Mouse (Mus musculus) 3T3-L1 (cell line): ENCODE measurements at regions not wholly inside any gene's neighbourhood (a gene's known extent, or its start where the extent isn't known, plus 50 kb on each side); places are given as distances from the start of the nearest gene placed in this dataset.

Source experiments
- DNase-seq: peaks from one replicate; pipeline ENCODE4 v3.0.0-alpha.2; 2015; ENCODE audit warnings: low read depth, low spot score

DNA sequence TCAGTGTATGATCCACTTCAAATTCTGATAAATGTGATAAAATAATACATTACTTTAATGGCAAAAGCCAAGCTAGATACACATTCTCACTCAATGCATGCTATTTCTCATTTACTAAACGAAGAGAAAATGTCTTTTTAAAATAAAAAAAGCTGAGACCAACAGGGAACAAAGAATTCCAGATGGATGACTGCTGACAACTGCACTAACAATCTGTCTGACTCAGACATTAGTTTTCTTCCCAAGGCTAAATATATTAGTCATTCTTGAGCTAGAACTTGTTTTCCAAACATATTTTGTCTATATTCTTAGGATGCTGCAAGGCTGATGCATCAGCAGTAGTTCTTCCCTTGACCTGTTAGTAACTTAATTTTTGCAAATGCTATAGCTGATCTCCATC is 1008.2 kb downstream of the Sis start:
- DNase-seq = peak; percentile 2

DNA sequence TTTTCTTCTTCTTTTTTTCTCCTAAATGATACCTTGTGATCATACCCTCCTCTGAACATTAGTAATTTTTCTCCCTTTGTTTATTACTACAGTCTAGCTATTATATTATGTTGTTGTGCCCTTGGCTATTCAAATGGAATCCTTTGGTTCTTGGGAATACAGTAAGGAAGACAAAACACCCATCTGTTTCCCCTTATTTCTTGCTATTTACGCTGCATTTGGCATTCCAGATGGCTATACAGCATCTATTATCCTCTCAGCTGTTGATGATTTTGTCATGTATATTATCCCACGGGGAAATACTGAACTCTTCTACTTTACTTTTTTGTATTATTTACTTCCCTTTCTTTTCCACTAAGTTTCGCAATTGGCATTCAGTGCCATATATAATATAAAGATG is 1047.8 kb downstream of the Sis start:
- no peak for DNase-seq

DNA sequence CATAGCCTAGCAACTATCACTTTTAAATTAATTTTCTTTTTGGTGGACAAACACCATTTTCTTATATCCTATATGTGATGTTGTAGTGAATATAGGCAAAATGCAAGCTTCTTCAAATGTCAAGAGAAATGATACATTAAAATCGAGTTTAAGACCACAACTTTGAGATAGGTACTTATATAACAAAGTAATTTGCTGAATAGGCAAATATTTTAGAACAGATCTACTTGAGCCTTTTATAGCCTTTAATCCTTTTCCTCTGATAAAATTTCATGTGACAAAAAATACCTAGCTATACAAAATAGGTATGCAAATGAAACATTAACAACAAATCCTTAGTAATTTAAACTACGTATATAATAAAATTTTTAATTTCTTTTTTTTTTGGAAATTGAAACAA is 1053.9 kb downstream of the Sis start:
- DNase-seq = no peak

DNA sequence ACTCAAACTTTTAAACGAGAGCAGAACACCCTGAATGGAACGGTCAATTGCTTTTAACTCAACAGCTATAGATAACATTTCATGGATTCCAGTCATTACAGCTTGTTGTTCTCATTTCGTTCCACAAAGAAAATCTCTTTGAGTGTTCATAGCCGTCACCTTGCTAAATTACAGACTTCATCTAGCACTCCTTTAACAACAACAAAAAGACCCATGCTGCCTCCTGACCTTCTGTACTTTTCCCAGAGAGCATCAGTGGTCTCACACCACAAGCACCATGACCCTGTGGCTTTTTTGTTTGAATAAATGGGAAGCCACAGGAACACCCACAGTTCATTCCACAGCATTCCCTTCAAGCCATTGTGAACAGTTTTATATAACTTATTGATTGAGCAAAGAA is 1058.4 kb downstream of the Sis start:
- DNase-seq = no peak

DNA sequence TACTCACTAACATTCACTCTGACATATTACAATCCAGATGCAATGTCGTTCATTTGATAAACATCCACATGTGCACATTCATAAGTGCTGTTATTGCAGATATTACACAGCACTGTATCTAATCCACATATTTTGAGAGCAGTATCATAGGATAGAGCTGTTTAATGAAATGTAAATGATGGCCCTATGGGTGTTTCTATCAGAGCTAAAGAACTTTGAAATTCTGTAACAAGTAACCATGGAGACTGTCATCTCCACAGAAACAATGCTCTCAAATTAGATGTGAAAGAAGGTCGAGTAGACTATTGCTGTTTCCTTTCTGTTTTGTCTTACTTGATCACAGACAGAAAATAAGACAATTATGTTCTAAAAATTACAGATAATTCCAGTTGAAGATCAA is 1103.0 kb downstream of the Sis start:
- no peak for DNase-seq

DNA sequence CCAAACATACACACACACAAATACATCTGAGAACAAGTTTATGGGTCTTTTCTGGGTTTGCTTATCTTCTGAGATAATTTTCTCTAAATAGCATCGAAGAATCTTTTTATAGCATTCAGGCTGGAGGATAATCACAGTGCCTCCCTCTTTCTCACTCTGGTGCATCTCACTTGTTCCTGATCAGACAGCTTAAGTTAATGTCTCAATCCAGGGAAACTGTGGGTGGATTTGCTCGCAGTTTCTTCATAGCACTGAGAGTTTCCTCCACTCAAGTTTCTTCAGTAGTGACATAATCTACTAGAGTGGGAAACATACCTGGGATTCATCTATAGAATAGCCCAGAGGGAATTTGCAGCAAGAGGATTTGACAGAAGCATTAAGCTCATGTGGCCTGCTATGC is 1131.6 kb downstream of the Sis start:
- DNase-seq = no peak
